Mouse (Mus musculus) embryo, embryonic 10.5 days (tissue): Measurements from ENCODE around the gene Mei1.
A peak's percentile ranks its signal among the peaks of the same experiment; 100 is the strongest.

Source experiments
- DNase-seq: peaks from one replicate; pipeline ENCODE4 v3.0.0-alpha.2; 2015; ENCODE audit warnings: low spot score

Gene Mei1

DNA sequence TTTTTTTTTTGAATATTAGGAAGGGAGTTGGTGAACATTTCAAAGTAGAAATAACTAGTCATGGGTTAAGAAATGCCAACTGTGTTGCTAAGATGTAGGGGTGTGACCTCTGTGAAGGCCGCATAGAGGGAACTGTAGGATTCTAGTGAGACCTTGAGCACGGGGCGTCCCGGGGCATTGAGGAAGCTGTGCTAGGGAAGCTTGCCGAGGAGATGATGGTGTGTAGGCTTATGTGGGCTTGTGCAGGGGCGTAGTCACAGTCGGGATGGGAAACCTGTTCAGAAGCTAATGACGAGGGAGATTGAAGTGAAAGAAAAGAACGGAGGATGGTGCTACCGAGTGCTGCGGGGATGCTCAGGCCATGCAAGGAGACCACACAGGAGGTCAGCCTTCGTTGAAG is 82.2 kb downstream of the Mei1 start:
- DNase-seq = no peak

DNA sequence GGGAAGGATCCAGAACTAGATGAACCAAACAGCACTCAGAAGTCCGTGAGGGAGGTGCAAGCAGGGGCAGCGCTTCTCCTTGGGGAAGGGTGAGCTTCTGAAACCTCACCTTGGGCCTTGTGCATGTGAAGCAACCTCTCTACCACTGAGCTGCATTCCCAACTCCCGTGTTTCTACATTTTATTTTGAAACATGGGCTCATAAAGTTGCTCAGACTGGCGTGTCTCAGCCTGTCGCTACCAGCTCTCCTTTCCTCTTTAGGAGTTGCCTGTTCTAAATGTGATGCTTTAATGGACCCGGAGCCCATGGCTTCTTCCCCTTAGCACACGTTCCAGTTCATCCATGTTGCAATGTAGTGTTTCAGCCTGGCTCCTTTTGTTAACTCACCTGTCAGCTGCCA is 82.6 kb downstream of the Mei1 start:
- DNase-seq = no peak

DNA sequence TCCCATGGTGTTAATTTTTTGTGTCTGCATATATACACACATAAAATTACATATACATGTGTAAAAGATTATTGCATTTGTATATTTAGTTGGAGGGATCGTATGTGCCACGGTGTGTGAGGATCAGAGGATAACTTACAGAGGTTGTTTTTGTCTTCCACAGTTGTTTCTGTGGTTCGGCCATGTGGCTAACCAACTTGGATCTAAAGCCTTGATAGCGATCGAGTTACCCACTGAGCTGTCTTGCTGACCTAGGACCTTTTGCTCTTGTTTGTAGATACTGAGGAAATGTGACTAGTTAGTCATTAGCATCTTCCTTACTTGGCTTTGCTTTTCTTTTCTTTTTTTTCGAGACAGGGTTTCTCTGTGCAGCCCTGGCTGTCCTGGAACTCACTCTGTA is 86.5 kb downstream of the Mei1 start:
- no peak for DNase-seq

DNA sequence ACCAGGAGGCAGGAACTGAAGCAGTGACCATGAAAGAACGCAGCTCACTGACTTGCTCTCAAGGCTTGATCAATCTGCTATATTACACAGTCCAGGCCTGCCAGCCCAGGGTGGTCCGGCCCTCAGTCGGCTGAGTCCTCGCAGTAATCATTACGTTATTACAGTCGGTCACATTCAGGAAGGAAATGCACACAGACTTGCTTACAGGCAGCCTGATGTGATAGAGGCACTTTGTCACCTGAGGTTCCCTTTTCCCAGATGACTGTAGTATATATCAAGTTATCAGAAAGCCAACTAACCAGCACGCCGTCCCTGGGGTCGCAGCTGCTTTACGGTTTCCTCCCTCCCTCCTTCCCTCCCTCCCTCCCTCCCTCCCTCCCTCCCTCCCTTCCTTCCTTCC is 87.1 kb downstream of the Mei1 start:
- no peak for DNase-seq

DNA sequence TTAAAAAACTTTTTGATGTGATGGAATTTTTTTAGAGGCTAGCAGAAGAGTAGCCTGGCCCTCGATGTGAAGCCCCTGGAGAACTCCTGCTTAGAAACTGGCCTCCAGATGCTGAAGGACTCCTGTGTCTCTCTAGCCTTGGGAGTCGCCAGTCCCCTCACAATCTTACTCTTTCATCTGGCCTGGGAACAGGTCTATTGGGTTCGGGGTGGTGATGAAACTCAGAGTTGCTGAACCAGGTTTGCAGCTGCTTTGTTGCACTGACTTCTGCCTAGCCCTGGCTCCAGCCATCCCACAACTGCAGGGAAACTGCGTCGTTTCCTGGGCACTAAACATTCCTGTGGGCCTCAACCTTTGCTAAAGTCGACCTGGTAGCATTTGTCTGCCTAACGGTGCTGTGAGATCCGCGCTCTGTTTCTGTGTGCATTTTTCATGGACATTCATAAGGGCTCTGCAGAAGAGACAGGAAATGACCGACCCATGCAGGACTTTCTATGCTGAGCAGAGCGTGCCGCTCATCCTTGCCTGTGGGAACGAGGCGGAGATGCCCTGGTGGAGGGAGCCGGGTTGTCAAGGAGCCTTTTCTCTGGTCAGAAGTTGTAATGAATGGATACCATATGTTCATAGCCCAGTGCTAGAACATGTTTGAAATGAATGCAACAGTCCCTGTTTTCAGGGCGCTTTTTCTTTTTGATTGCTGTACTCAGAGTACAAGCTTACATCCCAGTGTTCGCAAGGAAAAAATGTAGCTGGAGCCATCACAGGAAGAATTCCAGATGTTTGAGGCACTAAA is 88.6 kb downstream of the Mei1 start:
- peak; percentile 26 for DNase-seq

DNA sequence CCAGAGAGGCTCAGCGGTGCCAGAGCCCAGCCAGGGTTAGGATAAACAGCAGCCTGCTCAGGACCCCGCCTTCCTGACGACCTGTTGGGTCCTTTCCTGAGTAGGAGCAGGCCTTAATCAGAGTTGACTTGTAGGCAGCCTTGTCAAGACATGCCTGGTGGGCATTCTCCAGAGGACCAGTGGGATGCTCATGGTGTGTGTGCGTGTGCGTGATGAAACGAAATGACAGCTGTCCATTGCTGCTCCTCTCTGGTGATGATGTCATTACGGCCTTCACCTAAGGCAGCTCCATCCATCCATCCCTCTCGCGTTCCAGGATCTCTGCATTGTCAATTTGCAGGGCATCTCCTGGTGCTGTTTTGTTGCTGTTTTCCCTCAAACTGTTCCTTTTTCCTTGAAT is 89.7 kb downstream of the Mei1 start:
- no peak for DNase-seq

DNA sequence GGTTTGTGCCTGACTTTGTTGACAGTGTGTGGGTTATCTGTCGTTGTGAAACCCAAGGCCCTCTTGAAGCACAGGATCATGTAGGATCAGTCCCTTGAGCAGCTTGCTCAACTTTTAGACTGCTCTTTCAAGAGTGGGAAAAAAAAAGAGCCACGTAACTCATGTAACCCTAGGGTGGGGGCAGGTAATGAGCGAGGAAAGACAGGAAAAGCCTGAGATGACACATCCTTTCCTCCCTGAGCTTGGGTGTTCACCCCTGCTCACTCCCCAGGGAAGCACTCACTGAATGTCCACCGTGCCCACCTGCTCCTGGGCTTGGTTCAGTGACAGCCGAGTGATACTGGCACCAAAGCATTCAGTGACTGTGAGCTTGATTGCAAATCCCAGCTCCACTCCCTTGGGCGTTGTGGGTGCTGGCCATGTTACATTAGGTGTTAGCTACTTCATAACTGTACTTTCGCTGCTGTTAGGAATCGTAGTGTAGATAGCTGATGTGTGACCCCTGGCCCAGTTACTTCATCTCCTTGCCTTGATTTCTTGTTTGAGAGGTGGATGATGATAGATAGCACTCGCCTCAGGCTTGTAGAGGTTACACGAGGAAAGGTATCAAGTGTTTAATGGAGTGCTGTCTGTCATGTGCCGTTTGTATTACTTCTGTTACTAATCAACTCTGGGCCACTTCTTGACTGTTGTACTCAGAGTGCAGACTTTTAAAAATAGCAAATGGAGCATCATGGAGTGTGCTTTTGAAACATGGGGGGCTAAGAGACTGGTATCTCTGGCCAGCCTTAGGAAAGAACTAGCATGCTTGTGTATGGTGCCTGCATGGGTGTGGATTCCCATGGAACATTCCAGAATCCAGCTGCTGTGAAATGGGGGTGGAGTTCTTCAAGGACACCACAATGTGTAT is 91.2 kb downstream of the Mei1 start:
- no peak for DNase-seq

DNA sequence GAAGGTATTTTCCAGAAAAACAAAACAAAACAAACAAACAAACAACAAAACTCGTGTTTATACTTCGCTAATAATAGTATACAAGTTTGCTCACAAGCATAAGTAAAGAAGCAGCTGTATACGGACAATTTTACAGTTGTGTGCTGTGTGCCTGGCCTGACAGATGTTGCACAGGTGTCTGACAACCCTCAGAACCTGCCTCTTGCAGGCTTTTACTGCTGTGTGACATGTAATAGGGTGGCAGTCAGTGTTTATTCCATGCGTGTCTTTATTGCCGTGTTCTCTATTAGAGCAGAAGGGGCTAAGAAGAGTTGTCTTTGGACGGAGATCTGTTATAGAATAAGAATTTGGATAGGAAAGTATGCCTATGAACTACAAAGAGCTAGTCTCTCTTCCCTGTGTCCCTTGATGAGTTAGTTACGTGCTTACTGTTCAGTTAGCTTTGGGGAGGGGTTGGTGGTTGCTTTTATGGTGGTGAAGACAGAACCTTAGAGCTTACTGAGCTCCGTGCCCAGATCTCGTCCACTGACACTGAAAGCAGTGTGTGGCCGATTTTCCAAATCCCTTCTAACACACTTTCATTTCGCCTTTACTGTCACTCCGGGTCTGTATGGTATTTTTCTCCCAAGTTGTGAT is 92.3 kb downstream of the Mei1 start:
- DNase-seq = no peak

DNA sequence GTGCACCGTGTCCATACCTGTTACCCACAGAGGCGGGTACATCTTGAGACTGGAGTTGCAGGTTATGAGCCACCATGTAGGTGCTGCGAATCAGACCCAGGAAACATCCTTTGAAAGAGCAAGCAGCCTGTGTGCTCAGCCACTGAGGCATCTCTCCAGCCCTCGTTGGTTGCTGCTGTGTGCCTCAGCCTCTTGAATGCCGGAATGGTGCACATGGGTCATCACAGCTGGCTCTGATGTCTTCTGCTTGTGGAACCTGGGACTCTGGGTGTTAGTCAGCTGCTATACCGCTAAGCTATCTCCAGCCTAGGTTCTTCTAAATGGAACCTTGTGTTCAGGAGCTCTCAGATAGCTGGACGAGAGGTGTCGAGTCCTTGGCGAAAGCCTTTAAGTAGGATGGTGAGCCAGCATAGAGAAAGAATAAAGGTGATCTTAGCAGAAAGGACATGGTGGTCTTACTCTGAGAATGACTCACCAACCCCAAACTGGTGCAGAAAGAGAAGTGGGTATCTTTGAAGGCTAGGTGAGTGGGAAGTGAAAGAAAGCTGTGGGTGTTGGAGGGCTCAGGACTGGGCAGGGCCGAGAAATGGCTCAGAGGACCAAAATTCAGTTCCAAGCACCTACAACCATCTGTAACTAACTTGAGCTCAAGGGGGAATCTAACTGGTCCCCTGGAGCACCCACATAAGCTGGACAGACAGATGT is 93.7 kb downstream of the Mei1 start:
- DNase-seq = no peak

DNA sequence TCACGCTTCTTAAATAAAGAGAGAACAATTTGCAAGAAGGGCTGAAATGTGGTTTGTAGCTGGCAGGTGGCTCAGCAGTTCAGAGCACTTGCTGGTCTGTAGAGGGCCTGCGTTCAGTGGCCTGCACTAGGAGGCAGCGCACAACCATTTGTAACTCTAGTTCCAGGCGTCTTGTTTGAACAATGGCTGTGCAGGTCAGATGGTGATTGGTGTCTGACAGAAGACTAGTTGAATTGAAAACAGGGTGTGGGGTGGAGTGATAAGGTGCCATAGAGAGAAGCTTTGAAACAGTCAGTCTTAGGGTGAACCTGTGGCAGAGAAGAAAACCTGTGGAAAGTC is 94.2 kb downstream of the Mei1 start:
- DNase-seq = no peak

DNA sequence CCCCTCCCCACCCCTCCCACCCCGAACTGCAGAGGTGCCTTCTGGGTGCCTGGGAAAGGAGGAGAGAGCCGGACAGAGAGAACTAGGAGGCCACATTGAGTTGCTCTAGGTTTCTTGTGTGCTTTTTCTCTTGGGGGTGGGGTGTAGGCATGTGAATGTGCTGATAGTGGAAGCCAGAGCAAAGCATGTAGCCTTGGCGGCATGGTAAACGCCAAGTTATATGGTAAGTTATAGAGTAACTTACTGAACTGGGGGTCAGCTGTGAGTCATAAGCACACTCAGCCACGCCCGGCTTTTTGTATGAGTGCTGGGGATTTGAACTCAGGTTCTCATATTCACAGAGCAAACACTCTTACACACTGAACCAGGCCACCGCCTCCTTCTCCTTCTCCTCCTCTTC is 94.7 kb downstream of the Mei1 start:
- DNase-seq = no peak

DNA sequence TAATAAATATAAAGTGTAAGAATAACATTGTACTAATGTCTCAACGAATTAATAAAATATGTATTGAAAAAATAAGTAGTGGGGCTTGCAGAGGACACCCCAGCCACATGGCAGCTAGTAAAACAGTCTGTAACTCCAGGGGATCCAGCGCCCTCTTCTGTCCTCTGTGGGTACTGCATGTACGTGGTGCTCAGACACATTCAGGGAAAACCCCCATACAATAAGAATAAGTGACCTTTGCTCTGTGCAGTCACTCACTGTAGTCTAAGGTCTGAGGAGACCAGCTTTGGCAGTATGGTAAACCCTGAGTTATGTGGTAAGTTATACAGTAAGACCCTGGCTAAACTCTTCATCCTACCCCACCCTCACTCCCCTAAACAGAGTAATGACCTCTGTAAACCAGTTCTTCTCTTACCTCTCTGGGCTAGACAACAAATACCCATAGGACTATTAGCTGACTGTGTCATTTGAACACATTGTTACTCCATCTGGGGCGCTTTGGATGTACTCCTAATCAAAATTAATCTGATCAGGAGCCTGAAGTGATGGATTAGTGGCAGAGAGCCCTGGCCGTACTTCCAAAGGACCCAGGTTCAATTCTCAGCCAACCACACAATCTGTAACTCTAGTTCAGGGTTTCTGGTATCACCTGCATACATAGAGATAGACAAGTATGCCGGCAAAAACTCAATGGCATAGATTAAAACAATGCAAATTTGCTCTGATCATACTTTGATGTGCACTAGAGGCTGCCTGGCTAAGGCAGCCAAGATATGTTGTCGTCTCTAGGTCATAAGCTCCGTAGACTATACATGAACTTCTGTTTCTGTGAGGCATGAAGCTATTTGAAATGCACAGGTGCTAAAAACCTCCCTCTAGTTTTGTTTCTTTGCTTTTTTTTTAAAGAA is 95.8 kb downstream of the Mei1 start:
- peak; percentile 86 for DNase-seq

DNA sequence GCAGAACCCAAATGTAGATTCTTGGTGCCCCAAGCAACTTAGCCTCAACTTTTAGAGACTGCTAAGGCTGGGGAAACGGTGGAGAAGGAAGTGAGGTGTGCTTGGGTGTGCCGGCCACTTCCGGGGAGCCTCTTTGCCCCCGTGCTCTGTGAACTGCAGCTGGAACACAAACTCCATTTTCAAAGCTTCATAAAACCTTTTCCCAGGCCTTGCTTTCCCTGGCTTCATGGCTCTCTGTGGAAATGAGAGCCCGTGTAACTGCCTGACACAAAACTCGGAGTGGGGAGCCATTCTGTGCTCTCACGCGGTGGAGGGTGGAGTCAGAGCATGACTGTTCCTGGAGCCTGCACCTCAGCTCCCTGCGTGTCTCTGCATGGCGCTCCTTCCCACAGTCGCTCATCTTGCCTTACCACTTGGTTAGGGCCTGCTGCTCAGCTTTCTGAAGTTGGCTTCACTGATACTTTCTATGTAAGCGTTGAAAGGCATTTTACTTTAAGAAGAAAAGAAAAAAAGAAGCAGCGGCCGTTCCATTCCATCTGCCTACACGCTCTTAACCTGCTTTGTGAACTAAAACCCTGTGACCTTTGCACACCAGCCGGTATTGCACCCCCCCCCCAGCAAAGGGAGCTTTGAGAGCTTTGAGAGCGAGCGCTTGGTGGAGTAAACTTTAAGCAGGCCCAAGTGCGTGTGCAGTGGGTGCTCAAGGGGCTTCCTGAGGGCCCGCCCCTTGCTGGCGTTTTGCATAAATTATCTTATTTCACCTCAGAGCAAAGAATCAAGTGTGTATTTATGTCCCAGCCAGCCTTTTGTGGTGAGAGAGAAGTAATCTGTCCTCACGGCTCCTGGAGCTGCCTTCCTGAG is 96.7 kb downstream of the Mei1 start:
- DNase-seq = no peak

DNA sequence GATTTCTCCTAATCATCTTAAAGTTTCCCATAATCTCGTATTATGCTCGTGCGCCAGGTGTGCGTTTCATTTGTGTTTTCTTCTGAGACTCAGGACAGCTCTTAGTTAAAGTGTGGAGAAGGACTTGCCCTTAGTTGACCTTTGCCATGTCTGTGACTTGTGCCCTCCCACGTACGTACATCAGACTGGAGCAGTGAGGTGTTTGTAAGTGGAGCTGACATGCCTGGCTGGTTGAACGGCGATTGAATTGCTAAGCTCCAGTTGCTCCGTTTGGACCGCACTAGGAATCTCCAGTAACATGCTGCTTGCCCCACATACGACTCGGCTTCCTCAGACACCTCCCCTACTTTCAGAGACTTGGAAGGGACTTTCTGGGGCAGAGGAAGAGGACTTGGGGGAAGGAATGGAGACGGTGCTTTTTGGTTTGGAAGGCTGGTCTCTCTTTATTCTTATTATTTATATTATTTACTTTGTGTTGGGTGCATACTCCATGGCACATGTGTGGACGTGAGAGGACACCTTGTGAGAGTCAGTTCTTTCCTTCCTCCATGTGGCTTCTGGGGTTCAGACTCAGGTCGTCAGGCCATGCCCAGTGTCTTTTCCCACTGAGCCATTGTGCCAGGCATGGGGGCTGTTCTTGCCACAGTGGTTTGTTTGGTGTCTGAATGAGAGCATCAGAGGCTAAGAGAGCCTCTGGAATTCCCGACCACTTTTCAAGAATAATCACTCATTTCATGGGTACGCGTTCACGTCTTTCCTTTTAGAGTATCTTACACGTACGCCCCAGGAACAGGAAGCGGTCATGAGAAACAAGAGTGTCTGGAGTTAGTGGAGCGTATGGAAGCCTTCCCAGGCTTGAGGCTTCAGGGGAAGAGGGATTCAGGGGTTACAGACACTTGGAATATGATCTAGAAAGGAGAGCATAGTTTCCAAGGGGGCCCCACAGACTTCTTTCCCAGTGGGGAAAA is 97.7 kb downstream of the Mei1 start:
- no peak for DNase-seq

DNA sequence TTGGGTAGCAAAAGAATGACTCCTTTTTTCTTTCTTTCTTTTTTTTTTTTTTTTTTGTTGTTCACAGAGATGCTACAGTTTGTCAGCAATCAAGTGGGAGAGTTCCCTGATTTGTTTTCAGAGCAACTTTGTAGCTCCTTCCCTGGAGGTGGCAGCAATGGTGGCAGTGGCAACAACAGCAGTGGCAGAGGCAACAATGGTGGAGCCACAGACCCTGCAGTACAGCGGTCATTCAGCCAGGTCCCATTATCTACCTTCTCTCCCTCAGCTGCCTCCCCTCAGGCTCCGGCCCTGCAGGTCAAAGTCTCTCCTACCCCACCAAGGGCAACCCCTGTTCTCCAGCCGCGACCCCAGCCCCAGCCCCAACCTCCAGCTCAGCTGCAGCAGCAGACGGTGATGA is 99.9 kb downstream of the Mei1 start:
- DNase-seq = no peak

DNA sequence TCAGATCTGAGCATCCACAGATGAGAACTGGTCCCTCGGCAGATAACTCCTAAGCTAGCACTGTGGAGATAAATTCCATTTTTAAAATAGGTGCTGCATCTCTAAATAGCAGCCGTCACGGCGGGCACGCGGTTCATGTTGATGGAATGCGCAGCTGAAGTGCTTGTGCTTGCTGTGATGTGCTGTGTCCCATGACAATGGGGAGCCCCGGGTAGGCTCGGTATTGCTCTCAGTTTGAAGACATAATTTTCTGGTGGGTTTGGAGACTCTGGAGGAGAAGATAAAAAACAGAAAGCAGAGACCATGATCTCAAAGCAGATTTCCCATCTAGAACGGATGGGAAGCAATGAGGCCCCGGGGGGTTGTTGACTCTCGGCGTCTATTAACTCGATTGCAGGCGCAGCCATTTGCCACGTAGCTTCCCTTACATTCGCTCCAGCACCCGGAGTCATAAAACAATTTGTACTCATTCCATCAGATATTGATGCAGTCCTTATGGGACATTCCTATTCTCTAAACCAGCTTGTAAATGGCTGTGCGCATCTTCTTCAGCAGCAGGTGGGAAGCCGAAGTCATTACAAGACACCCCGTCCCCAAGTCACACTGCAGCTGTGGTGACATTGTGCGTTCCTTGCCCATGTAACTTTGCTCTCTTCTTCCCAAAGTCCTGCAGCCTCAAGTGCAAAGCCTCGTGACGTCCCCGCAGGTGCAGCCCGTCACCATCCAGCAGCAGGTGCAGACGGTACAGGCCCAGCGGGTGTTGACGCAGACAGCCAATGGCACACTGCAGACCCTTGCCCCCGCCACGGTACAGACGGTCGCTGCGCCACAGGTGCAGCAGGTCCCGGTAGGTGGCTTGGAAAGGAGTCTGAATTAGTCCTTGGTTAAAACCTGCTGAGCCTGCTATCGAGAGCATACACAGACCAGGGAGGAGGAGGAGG is 100.9 kb downstream of the Mei1 start:
- DNase-seq = no peak

DNA sequence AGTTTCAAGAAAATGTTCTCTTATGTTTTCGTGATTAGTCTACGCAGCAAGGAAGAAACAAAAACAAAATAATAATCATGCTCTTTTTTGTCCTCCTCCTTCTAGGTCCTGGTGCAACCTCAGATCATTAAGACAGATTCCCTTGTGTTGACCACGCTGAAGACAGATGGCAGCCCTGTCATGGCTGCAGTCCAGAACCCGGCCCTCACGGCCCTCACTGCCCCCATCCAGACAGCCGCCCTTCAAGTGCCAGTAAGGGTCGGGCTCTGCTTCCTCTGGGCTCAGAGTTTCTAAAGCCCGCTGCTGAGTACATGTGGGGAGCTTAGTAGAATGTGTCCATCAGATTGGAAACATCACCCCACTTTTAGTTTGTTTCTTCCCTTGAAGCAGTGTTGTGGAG is 102.9 kb downstream of the Mei1 start:
- DNase-seq = no peak

DNA sequence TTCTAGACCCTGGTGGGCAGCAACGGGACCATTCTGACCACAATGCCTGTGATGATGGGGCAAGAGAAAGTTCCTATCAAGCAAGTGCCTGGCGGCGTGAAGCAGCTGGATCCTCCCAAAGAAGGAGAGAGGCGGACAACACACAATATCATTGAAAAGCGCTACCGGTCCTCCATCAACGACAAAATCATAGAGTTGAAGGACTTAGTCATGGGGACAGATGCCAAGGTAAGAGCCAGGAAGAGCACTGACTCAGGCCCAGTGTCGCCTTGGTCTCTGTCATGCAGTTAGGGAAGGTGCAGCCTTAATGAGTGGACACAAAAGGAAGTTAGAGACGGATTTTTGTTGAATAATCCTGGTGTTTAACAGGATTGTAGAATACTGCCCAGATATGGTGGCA is 105.3 kb downstream of the Mei1 start:
- DNase-seq = no peak
